Mouse (Mus musculus): ENCODE results near the gene Bahcc1. TPM values are rescaled to one million over a fixed set of nuclear protein-coding genes. Genes with fewer than 3 reads are reported as not detected.

The Bahcc1 gene
- polyA plus RNA-seq, 1 experiment, result 9.2 TPM

- H3K4me3 ChIP-seq (ENCODE audit: insufficient read depth, low read depth, low read length), result no peak overlapping the region
- H3K4me1 ChIP-seq (ENCODE audit: control insufficient read depth, insufficient read depth, low read length), result peaks cover 20% of the 10 kb centered on the region
- TF ChIP-seq POLR2A (IDR thresholded peaks at IDR 0.05; ENCODE audit: low read depth, low read length), result no peak
- TF ChIP-seq CTCF (conservative IDR thresholded peaks at IDR 0.05; ENCODE audit: insufficient read depth, insufficient read length, low read depth, low read length), result no peak
- no peaks in the 10 kb centered on the region for H3K27me3 ChIP-seq (replicated peaks; ENCODE audit: control insufficient read depth, insufficient read depth, low read length)
- 82% methylated on average over 10 of the region's 10 CpGs for WGBS
- H3K27ac ChIP-seq (ENCODE audit: insufficient read depth, low read depth, low read length), result no peak overlapping the region
- DNase-seq, result no peak
- no peaks in the 10 kb centered on the region for H3K36me3 ChIP-seq (ENCODE audit: control insufficient read depth, insufficient read depth, low read length)
These were observed 15.5 kb downstream of the Bahcc1 start for GRCm38 (mm10) chr11:120248160-120248793.

DNA sequence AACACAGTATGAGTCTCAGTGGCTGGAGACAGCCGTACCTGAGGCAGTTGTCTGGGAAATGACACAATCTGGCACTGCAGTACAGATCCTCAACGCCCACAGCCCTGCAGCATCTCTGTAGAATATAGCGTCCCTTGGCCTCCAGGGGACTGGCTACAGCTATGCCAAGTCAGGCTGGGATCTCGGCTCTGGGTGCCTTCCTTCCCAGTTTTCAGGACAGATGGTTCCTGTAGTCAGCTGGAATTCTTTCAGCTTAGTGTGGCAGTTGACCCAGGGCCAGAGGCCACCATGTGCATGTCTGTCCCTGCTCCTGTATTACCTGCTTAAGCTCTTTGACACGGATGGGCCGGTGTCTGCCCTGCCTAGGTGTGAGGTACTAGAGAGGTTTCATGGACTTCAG, 16.2 kb downstream of the Bahcc1 start:
- peaks cover 24% of the 10 kb centered on the region for H3K4me1 ChIP-seq (ENCODE audit: control insufficient read depth, insufficient read depth, low read length)
- no peak overlapping the region for H3K4me3 ChIP-seq (ENCODE audit: insufficient read depth, low read depth, low read length)
- no peaks in the 10 kb centered on the region for H3K27me3 ChIP-seq (replicated peaks; ENCODE audit: control insufficient read depth, insufficient read depth, low read length)
- TF ChIP-seq POLR2A (IDR thresholded peaks at IDR 0.05; ENCODE audit: low read depth, low read length), result no peak
- TF ChIP-seq CTCF (conservative IDR thresholded peaks at IDR 0.05; ENCODE audit: insufficient read depth, insufficient read length, low read depth, low read length), result no peak
- H3K36me3 ChIP-seq (ENCODE audit: control insufficient read depth, insufficient read depth, low read length), result no peaks in the 10 kb centered on the region
- DNase-seq, result no peak
- H3K27ac ChIP-seq (ENCODE audit: insufficient read depth, low read depth, low read length), result no peak overlapping the region
- WGBS, result 75% methylated on average over 6 of the region's 6 CpGs

- H3K4me3 ChIP-seq (ENCODE audit: insufficient read depth, low read depth, low read length), result no peak overlapping the region
- H3K27ac ChIP-seq (ENCODE audit: insufficient read depth, low read depth, low read length), result no peak overlapping the region
- TF ChIP-seq CTCF (conservative IDR thresholded peaks at IDR 0.05; ENCODE audit: insufficient read depth, insufficient read length, low read depth, low read length) (no peak), POLR2A (IDR thresholded peaks at IDR 0.05; ENCODE audit: low read depth, low read length) (no peak)
- H3K36me3 ChIP-seq (ENCODE audit: control insufficient read depth, insufficient read depth, low read length), result no peaks in the 10 kb centered on the region
- H3K27me3 ChIP-seq (replicated peaks; ENCODE audit: control insufficient read depth, insufficient read depth, low read length), result no peaks in the 10 kb centered on the region
- no peak for DNase-seq
- WGBS, result 74% methylated on average over 18 of the region's 18 CpGs
- H3K4me1 ChIP-seq (ENCODE audit: control insufficient read depth, insufficient read depth, low read length), result peaks cover 40% of the 10 kb centered on the region
These were observed 18.5 kb downstream of the Bahcc1 start for GRCm38 (mm10) chr11:120250991-120251949.

DNA sequence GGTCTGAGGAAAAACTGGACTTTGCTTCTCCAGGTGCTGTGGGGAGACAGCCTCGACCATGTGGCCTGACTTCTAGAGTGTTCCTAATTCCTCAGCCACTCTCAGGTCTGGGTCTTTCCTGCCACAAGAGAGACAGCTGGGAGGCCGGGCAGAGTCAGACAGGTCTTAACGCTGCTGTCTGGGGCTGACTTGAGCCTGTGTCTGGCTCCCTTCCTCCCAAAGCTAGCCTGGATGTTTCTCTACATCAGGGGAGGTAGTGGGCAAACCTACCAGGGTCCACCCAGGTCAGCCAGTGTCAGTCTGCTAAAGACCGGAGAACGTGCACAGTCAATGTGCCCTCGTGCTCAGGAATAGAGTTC, 19.2 kb downstream of the Bahcc1 start:
- no peaks in the 10 kb centered on the region for H3K27me3 ChIP-seq (replicated peaks; ENCODE audit: control insufficient read depth, insufficient read depth, low read length)
- 52% methylated on average over 6 of the region's 6 CpGs for WGBS
- DNase-seq, result no peak
- H3K4me1 ChIP-seq (ENCODE audit: control insufficient read depth, insufficient read depth, low read length), result peaks cover 40% of the 10 kb centered on the region
- TF ChIP-seq POLR2A (IDR thresholded peaks at IDR 0.05; ENCODE audit: low read depth, low read length) (no peak), CTCF (conservative IDR thresholded peaks at IDR 0.05; ENCODE audit: insufficient read depth, insufficient read length, low read depth, low read length) (no peak)
- no peaks in the 10 kb centered on the region for H3K36me3 ChIP-seq (ENCODE audit: control insufficient read depth, insufficient read depth, low read length)
- H3K27ac ChIP-seq (ENCODE audit: insufficient read depth, low read depth, low read length), result no peak overlapping the region
- H3K4me3 ChIP-seq (ENCODE audit: insufficient read depth, low read depth, low read length), result no peak overlapping the region

- TF ChIP-seq POLR2A (IDR thresholded peaks at IDR 0.05; ENCODE audit: low read depth, low read length), result no peak
- no peak for TF ChIP-seq CTCF (conservative IDR thresholded peaks at IDR 0.05; ENCODE audit: insufficient read depth, insufficient read length, low read depth, low read length)
- Histone ChIP-seq H3K36me3 (ENCODE audit: control insufficient read depth, insufficient read depth, low read length) (no peaks in the 10 kb centered on the region), H3K27ac (ENCODE audit: insufficient read depth, low read depth, low read length) (peak overlapping the region; percentile 42), H3K4me1 (ENCODE audit: control insufficient read depth, insufficient read depth, low read length) (peaks cover 40% of the 10 kb centered on the region), H3K27me3 (replicated peaks; ENCODE audit: control insufficient read depth, insufficient read depth, low read length) (no peaks in the 10 kb centered on the region), H3K4me3 (ENCODE audit: insufficient read depth, low read depth, low read length) (no peak overlapping the region)
- 51% methylated on average over 5 of the region's 5 CpGs for WGBS
- DNase-seq, result no peak
These were observed 19.7 kb downstream of the Bahcc1 start for GRCm38 (mm10) chr11:120252398-120252797.

- Histone ChIP-seq H3K4me3 (ENCODE audit: insufficient read depth, low read depth, low read length) (no peak overlapping the region), H3K36me3 (ENCODE audit: control insufficient read depth, insufficient read depth, low read length) (no peaks in the 10 kb centered on the region), H3K4me1 (ENCODE audit: control insufficient read depth, insufficient read depth, low read length) (peaks cover 40% of the 10 kb centered on the region), H3K27ac (ENCODE audit: insufficient read depth, low read depth, low read length) (peak overlapping the region; percentile 34; the same call in 1 of the 2 replicates), H3K27me3 (replicated peaks; ENCODE audit: control insufficient read depth, insufficient read depth, low read length) (no peaks in the 10 kb centered on the region)
- peak; percentile 71 for DNase-seq
- TF ChIP-seq CTCF (conservative IDR thresholded peaks at IDR 0.05; ENCODE audit: insufficient read depth, insufficient read length, low read depth, low read length) (no peak), POLR2A (IDR thresholded peaks at IDR 0.05; ENCODE audit: low read depth, low read length) (no peak)
- 37% methylated on average over 12 of the region's 12 CpGs for WGBS
These were observed 20.3 kb downstream of the Bahcc1 start for GRCm38 (mm10) chr11:120252843-120253645.

Data from kidney, adult 2 months (tissue).